Mouse (Mus musculus): ENCODE measurements around the gene Olfr836.
"Not testable (repeated sequence)": the region's sequence is repeated elsewhere in the genome, so short reads cannot be mapped to it uniquely, and the experiment has no call there.

Gene Olfr836

GRCm38 (mm10) chr9:19120082-19120481, at the start of gene Olfr836:
TSS of gene Olfr836 (plus strand) at chr9:19120382.
- DNase-seq = no peak

- no peak for DNase-seq
These were observed 35.2 kb upstream of the Olfr836 start for GRCm38 (mm10) chr9:19084986-19085385.

- not testable (repeated sequence) for DNase-seq
These were observed 27.1 kb upstream of the Olfr836 start for GRCm38 (mm10) chr9:19092889-19093753.

- no peak for DNase-seq
These were observed 22.9 kb upstream of the Olfr836 start for GRCm38 (mm10) chr9:19097286-19097685.

GRCm38 (mm10) chr9:19136017-19136416, 15.8 kb downstream of the Olfr836 start, which contains the start of gene Olfr837:
TSS of gene Olfr837 (plus strand) at chr9:19136317.
- no peak for DNase-seq

Measured in thymus, postnatal 4 days (tissue).